Mouse (Mus musculus) left cerebral cortex, adult 9 months (tissue): ENCODE results near the gene Pbxip1.

Source experiments
- DNase-seq, 2 experiments: peaks; one replicate each; pipeline ENCODE4 v3.0.0; 2022; ENCODE audit warnings: low spot score in 2 of 2

Pbxip1 gene

GRCm38 (mm10) chr3:89432606-89433005 lies 3.9 kb upstream of the Pbxip1 start:
- no peak for DNase-seq

- DNase-seq: no peak
Observed at GRCm38 (mm10) chr3:89434532-89434931, 2.0 kb upstream of the Pbxip1 start.

GRCm38 (mm10) chr3:89435041-89435440 lies 1.5 kb upstream of the Pbxip1 start:
- DNase-seq: no peak

GRCm38 (mm10) chr3:89437269-89437668 lies 763 bp downstream of the Pbxip1 start:
- DNase-seq: no peak

- DNase-seq: no peak
Observed at GRCm38 (mm10) chr3:89440691-89441090, 4.2 kb downstream of the Pbxip1 start.

GRCm38 (mm10) chr3:89448720-89449537 lies 12.4 kb downstream of the Pbxip1 start:
- DNase-seq: no peak

- DNase-seq: peak in 1 of 2 experiments; percentile 79
Observed at GRCm38 (mm10) chr3:89449541-89449940, 13.0 kb downstream of the Pbxip1 start.

- DNase-seq: no peak
Observed at GRCm38 (mm10) chr3:89451916-89452315, 15.4 kb downstream of the Pbxip1 start.

- DNase-seq: no peak
Observed at GRCm38 (mm10) chr3:89454401-89455177, 18.1 kb downstream of the Pbxip1 start, which contains the start of gene Pmvk. Pmvk (plus strand) TSS chr3:89454541.

- no peak for DNase-seq
Observed at GRCm38 (mm10) chr3:89455786-89456285, 19.3 kb downstream of the Pbxip1 start.

GRCm38 (mm10) chr3:89456726-89457665 lies 20.5 kb downstream of the Pbxip1 start:
- DNase-seq: peak in 1 of 2 experiments; percentile 63

GRCm38 (mm10) chr3:89458372-89458964 lies 22.0 kb downstream of the Pbxip1 start:
- no peak for DNase-seq

GRCm38 (mm10) chr3:89458965-89459807 lies 22.7 kb downstream of the Pbxip1 start:
- DNase-seq: peak; percentile 64 to 91

- no peak for DNase-seq
Observed at GRCm38 (mm10) chr3:89468268-89468667, 31.8 kb downstream of the Pbxip1 start.

- DNase-seq: no peak
Observed at GRCm38 (mm10) chr3:89472280-89472679, 35.8 kb downstream of the Pbxip1 start.

GRCm38 (mm10) chr3:89473838-89474237 lies 37.3 kb downstream of the Pbxip1 start:
- no peak for DNase-seq

GRCm38 (mm10) chr3:89479055-89479454 lies 42.5 kb downstream of the Pbxip1 start:
- DNase-seq: no peak

GRCm38 (mm10) chr3:89481488-89481887 lies 45.0 kb downstream of the Pbxip1 start:
- no peak for DNase-seq

- DNase-seq: no peak
Observed at GRCm38 (mm10) chr3:89482249-89482648, 45.7 kb downstream of the Pbxip1 start.
